Comparison of ENCODE assay signal across 18 mouse cellular contexts in genomic region chr7:141218557-141219133, GRCm38 (mm10). TPM values are rescaled to one million over a fixed set of nuclear protein-coding genes. Genes with fewer than 3 reads are reported as not detected.
A peak's percentile ranks its signal among the peaks of the same experiment; 100 is the strongest.
DNase-seq lines count a peak whose midpoint lies in the region; ATAC-seq and TF ChIP-seq lines count a peak whose summit lies in the region.
"Had no signal": no experiment of that assay in that cellular context is flagged by ENCODE, and none has a peak within 500 bp of the region (broad histone marks: within the 10 kb centered on the region; RNA-seq: fewer than 3 reads in every experiment).

No protein-coding gene starts in this region.

- H3ac ChIP-seq in myocyte (ENCODE audit: control insufficient read depth, insufficient read length), result no peak overlapping the region

- H3K27ac ChIP-seq in liver, embryonic 12.5 days, result peak overlapping the region; percentile 83
- no peak overlapping the region for H3K27ac ChIP-seq in liver, postnatal 0 days (ENCODE audit: low read depth)
- H3K27ac ChIP-seq in ES-Bruce4 (ENCODE audit: insufficient read depth, low read length), result peak overlapping the region; percentile 43; the same call in 1 of the 2 replicates
- no peak overlapping the region for H3K27ac ChIP-seq in embryonic facial prominence, embryonic 14.5 days (replicated peaks; ENCODE audit: low read depth, low read length)
- H3K27ac ChIP-seq in hindbrain, embryonic 10.5 days, result no peak overlapping the region
- H3K27ac ChIP-seq: heart, embryonic 13.5 days; hindbrain, embryonic 15.5 days; neural tube, embryonic 13.5 days had no signal

- H3K79me2 ChIP-seq in myocyte (ENCODE audit: control insufficient read depth, insufficient read depth), result peaks cover 18% of the 10 kb centered on the region

- H3K9ac ChIP-seq in liver, embryonic 12.5 days, result peak overlapping the region; percentile 36; the same call in 1 of the 2 replicates
- H3K9ac ChIP-seq in liver, postnatal 0 days (replicated peaks), result no peak overlapping the region
- no peak overlapping the region for H3K9ac ChIP-seq in ES-Bruce4 (ENCODE audit: low read depth, poor library complexity, severe bottlenecking)
- 0 out of 2 replicates have a peak overlapping the region, but pooled peaks have one; percentile 6 for H3K9ac ChIP-seq in embryonic facial prominence, embryonic 14.5 days (ENCODE audit: low read depth, low read length)
- H3K9ac ChIP-seq: hindbrain, embryonic 15.5 days had no signal

- TF ChIP-seq POLR2A in ES-Bruce4 (IDR thresholded peaks at IDR 0.05; ENCODE audit: insufficient read depth, low read length) (no peak), myocyte (IDR thresholded peaks at IDR 0.05; ENCODE audit: insufficient read length, low read depth) (no peak)

- TF ChIP-seq EP300 in liver, postnatal 0 days (IDR thresholded peaks at IDR 0.05; ENCODE audit: low read depth), result no peak
- no peak for TF ChIP-seq EP300 in ES-Bruce4 (IDR thresholded peaks at IDR 0.05; ENCODE audit: insufficient read depth, low read depth, low read length)

- 78% methylated on average over 5 of the region's 5 CpGs for WGBS in liver, embryonic 12.5 days (ENCODE audit: insufficient replicate concordance)
- WGBS in liver, postnatal 0 days (ENCODE audit: insufficient replicate concordance), result 82% methylated on average over 5 of the region's 5 CpGs
- WGBS in embryonic facial prominence, embryonic 14.5 days, result 73% methylated on average over 5 of the region's 5 CpGs
- 86% methylated on average over 5 of the region's 5 CpGs for WGBS in hindbrain, embryonic 10.5 days

- no peak for TF ChIP-seq CTCF in liver, postnatal 0 days (IDR thresholded peaks at IDR 0.05; ENCODE audit: low read depth)
- no peak for TF ChIP-seq CTCF in ES-Bruce4 (IDR thresholded peaks at IDR 0.05; ENCODE audit: low read depth, low read length)

- DNase-seq in liver, postnatal 0 days, result no peak
- no peak for DNase-seq in embryonic facial prominence, embryonic 14.5 days (ENCODE audit: low spot score)
- no peak for DNase-seq in hindbrain, embryonic 10.5 days (ENCODE audit: low spot score)
- DNase-seq in layer of hippocampus, adult 9-11 months, result no peak
- DNase-seq: adrenal gland, postnatal 10 days; cerebellum, postnatal 25 days; gastrocnemius, postnatal 25 days; midbrain, embryonic 14.5 days; retina, postnatal 1 day; thymus, adult 2 months had no signal

- H3K36me3 ChIP-seq in liver, embryonic 12.5 days, result peaks cover 39% of the 10 kb centered on the region
- H3K36me3 ChIP-seq in liver, postnatal 0 days (replicated peaks; ENCODE audit: insufficient read depth, low read length), result peaks cover 4% of the 10 kb centered on the region; the same call in 1 of the 2 replicates
- H3K36me3 ChIP-seq in ES-Bruce4 (ENCODE audit: control insufficient read depth, insufficient read depth, low read length, poor library complexity, severe bottlenecking), result 0 out of 2 replicates have a peak, but pooled peaks cover 5% of the 10 kb centered on the region
- peaks cover 10% of the 10 kb centered on the region; the same call in 1 of the 2 replicates for H3K36me3 ChIP-seq in embryonic facial prominence, embryonic 14.5 days (ENCODE audit: control insufficient read depth, insufficient read depth, low read length)
- H3K36me3 ChIP-seq in myocyte (ENCODE audit: control insufficient read depth, insufficient read depth), result no peaks in the 10 kb centered on the region
- H3K36me3 ChIP-seq in hindbrain, embryonic 10.5 days, result peaks cover 35% of the 10 kb centered on the region
- H3K36me3 ChIP-seq: hindbrain, embryonic 15.5 days had no signal

- H3K4me2 ChIP-seq in liver, embryonic 12.5 days, result no peak overlapping the region
- no peak overlapping the region for H3K4me2 ChIP-seq in liver, postnatal 0 days (ENCODE audit: low read depth, low read length)
- no peak overlapping the region for H3K4me2 ChIP-seq in embryonic facial prominence, embryonic 14.5 days (ENCODE audit: low read depth, low read length)
- peak overlapping the region; percentile 85 for H3K4me2 ChIP-seq in myocyte (ENCODE audit: low read depth)
- H3K4me2 ChIP-seq: heart, embryonic 13.5 days; hindbrain, embryonic 15.5 days; neural tube, embryonic 13.5 days had no signal

- no peak for ATAC-seq in liver, embryonic 12.5 days
- ATAC-seq in liver, postnatal 0 days, result no peak
- ATAC-seq in embryonic facial prominence, embryonic 14.5 days (ENCODE audit: low read depth), result no peak
- ATAC-seq: forebrain, embryonic 16.5 days; lung, postnatal 0 days had no signal

- no peaks in the 10 kb centered on the region for H3K9me3 ChIP-seq in liver, embryonic 12.5 days (replicated peaks)
- no peaks in the 10 kb centered on the region for H3K9me3 ChIP-seq in liver, postnatal 0 days (ENCODE audit: low read length)
- no peaks in the 10 kb centered on the region for H3K9me3 ChIP-seq in ES-Bruce4 (replicated peaks; ENCODE audit: control insufficient read depth, insufficient read depth, low read length, poor library complexity, severe bottlenecking)
- no peaks in the 10 kb centered on the region for H3K9me3 ChIP-seq in embryonic facial prominence, embryonic 14.5 days (ENCODE audit: control insufficient read depth, low read length)
- H3K9me3 ChIP-seq in hindbrain, embryonic 10.5 days, result no peaks in the 10 kb centered on the region
- H3K9me3 ChIP-seq: heart, embryonic 13.5 days; hindbrain, embryonic 15.5 days; neural tube, embryonic 13.5 days had no signal

- H3K4me1 ChIP-seq in liver, embryonic 12.5 days, result peaks cover 89% of the 10 kb centered on the region
- H3K4me1 ChIP-seq in liver, postnatal 0 days (ENCODE audit: insufficient read depth), result peaks cover 68% of the 10 kb centered on the region
- peaks cover 6% of the 10 kb centered on the region for H3K4me1 ChIP-seq in ES-Bruce4 (ENCODE audit: control insufficient read depth, insufficient read depth, low read length)
- H3K4me1 ChIP-seq in embryonic facial prominence, embryonic 14.5 days (ENCODE audit: control insufficient read depth, insufficient read depth, low read length), result peaks cover 23% of the 10 kb centered on the region
- H3K4me1 ChIP-seq in hindbrain, embryonic 10.5 days (replicated peaks), result peaks cover 82% of the 10 kb centered on the region

- H3K4me3 ChIP-seq in liver, embryonic 12.5 days, result no peak overlapping the region
- no peak overlapping the region for H3K4me3 ChIP-seq in liver, postnatal 0 days (ENCODE audit: low read depth, low read length)
- no peak overlapping the region for H3K4me3 ChIP-seq in ES-Bruce4 (ENCODE audit: low read depth, low read length)
- H3K4me3 ChIP-seq in embryonic facial prominence, embryonic 14.5 days (ENCODE audit: low read depth, low read length), result no peak overlapping the region
- peak overlapping the region; percentile 39 for H3K4me3 ChIP-seq in myocyte
- no peak overlapping the region; the same call in 1 of the 2 replicates for H3K4me3 ChIP-seq in hindbrain, embryonic 10.5 days
- H3K4me3 ChIP-seq: heart, embryonic 13.5 days; hindbrain, embryonic 15.5 days; neural tube, embryonic 13.5 days had no signal

- no peaks in the 10 kb centered on the region for H3K27me3 ChIP-seq in liver, embryonic 12.5 days (replicated peaks)
- H3K27me3 ChIP-seq in liver, postnatal 0 days (ENCODE audit: insufficient read depth, low read length), result no peaks in the 10 kb centered on the region
- H3K27me3 ChIP-seq in ES-Bruce4 (ENCODE audit: control insufficient read depth, insufficient read depth, low read length, poor library complexity, severe bottlenecking) (no peaks in the 10 kb centered on the region), myocyte (ENCODE audit: control insufficient read depth, insufficient read depth, insufficient read length) (peaks cover under 1% of the 10 kb centered on the region)
- H3K27me3 ChIP-seq in embryonic facial prominence, embryonic 14.5 days (replicated peaks; ENCODE audit: control insufficient read depth, insufficient read depth, low read length), result no peaks in the 10 kb centered on the region
- no peaks in the 10 kb centered on the region for H3K27me3 ChIP-seq in hindbrain, embryonic 10.5 days (ENCODE audit: insufficient read depth, poor library complexity, severe bottlenecking)
- H3K27me3 ChIP-seq: heart, embryonic 13.5 days; hindbrain, embryonic 15.5 days; neural tube, embryonic 13.5 days had no signal

RNA-seq across cellular contexts. Expression of gene Rassf7, which starts 3.0 kb away (rescaled TPM):
- 27.3 and 28.3 TPM in 2 replicates for polyA plus RNA-seq in liver, embryonic 12.5 days (2016; fragmentation: Nextera tagmentation; extraction: Ambion mirVana)
- polyA plus RNA-seq in liver, postnatal 0 days (2015; fragmentation: Nextera tagmentation; extraction: Ambion mirVana), result 24.9 and 27.3 TPM in 2 replicates
- 29.6 and 36.3 TPM in 2 replicates for polyA plus RNA-seq in ES-Bruce4 (2011; ENCODE audit: insufficient read depth, insufficient read length, low read depth, missing spikeins)
- 26.7 and 30.2 TPM in 2 replicates for polyA plus RNA-seq in embryonic facial prominence, embryonic 14.5 days (2014; fragmentation: Nextera tagmentation; extraction: Ambion mirVana)
- 54.5 TPM for polyA plus RNA-seq in myocyte (2012; fragmentation: generic; extraction: Trizol)
- 58.5 and 59.0 TPM in 2 replicates for polyA plus RNA-seq in hindbrain, embryonic 10.5 days (2016; fragmentation: Nextera tagmentation; extraction: Ambion mirVana)

RNA-seq across cellular contexts. Expression of gene Lmntd2, which starts 4.8 kb away (rescaled TPM):
- 0.99 and 1.1 TPM in 2 replicates for polyA plus RNA-seq in liver, embryonic 12.5 days (2016; fragmentation: Nextera tagmentation; extraction: Ambion mirVana)
- polyA plus RNA-seq in liver, postnatal 0 days (2015; fragmentation: Nextera tagmentation; extraction: Ambion mirVana), result 0.49 TPM in 2 replicates
- 5.9 and 6.6 TPM in 2 replicates for polyA plus RNA-seq in ES-Bruce4 (2011; ENCODE audit: insufficient read depth, insufficient read length, low read depth, missing spikeins)
- 1.3 and 1.5 TPM in 2 replicates for polyA plus RNA-seq in embryonic facial prominence, embryonic 14.5 days (2014; fragmentation: Nextera tagmentation; extraction: Ambion mirVana)
- polyA plus RNA-seq in myocyte (2012; fragmentation: generic; extraction: Trizol), result 0.10 TPM
- polyA plus RNA-seq in hindbrain, embryonic 10.5 days (2016; fragmentation: Nextera tagmentation; extraction: Ambion mirVana), result 3.9 and 4.0 TPM in 2 replicates

RNA-seq across cellular contexts. Expression of gene Phrf1, which starts 9.9 kb away (rescaled TPM):
- polyA plus RNA-seq in liver, embryonic 12.5 days (2016; fragmentation: Nextera tagmentation; extraction: Ambion mirVana), result 52.9 and 53.1 TPM in 2 replicates
- 10.8 and 14.3 TPM in 2 replicates for polyA plus RNA-seq in liver, postnatal 0 days (2015; fragmentation: Nextera tagmentation; extraction: Ambion mirVana)
- polyA plus RNA-seq in ES-Bruce4 (2011; ENCODE audit: insufficient read depth, insufficient read length, low read depth, missing spikeins) (99.5 and 99.9 TPM in 2 replicates), myocyte (2012; fragmentation: generic; extraction: Trizol) (44.5 TPM)
- polyA plus RNA-seq in embryonic facial prominence, embryonic 14.5 days (2014; fragmentation: Nextera tagmentation; extraction: Ambion mirVana), result 59.8 and 62.7 TPM in 2 replicates
- 106 and 108 TPM in 2 replicates for polyA plus RNA-seq in hindbrain, embryonic 10.5 days (2016; fragmentation: Nextera tagmentation; extraction: Ambion mirVana)

RNA-seq across cellular contexts. Expression of gene Lrrc56, which starts 24.7 kb away (rescaled TPM):
- polyA plus RNA-seq in liver, embryonic 12.5 days (2016; fragmentation: Nextera tagmentation; extraction: Ambion mirVana), result 16.4 and 17.9 TPM in 2 replicates
- 2.0 and 2.2 TPM in 2 replicates for polyA plus RNA-seq in liver, postnatal 0 days (2015; fragmentation: Nextera tagmentation; extraction: Ambion mirVana)
- polyA plus RNA-seq in ES-Bruce4 (2011; ENCODE audit: insufficient read depth, insufficient read length, low read depth, missing spikeins), result 3.3 and 3.4 TPM in 2 replicates
- 6.0 and 7.2 TPM in 2 replicates for polyA plus RNA-seq in embryonic facial prominence, embryonic 14.5 days (2014; fragmentation: Nextera tagmentation; extraction: Ambion mirVana)
- 1.1 TPM for polyA plus RNA-seq in myocyte (2012; fragmentation: generic; extraction: Trizol)
- 14.9 and 17.3 TPM in 2 replicates for polyA plus RNA-seq in hindbrain, embryonic 10.5 days (2016; fragmentation: Nextera tagmentation; extraction: Ambion mirVana)

RNA-seq across cellular contexts. Expression of gene Hras, which starts 24.8 kb away (rescaled TPM):
- polyA plus RNA-seq in liver, embryonic 12.5 days (2016; fragmentation: Nextera tagmentation; extraction: Ambion mirVana), result 124 and 125 TPM in 2 replicates
- polyA plus RNA-seq in liver, postnatal 0 days (2015; fragmentation: Nextera tagmentation; extraction: Ambion mirVana), result 44.0 and 46.2 TPM in 2 replicates
- polyA plus RNA-seq in ES-Bruce4 (2011; ENCODE audit: insufficient read depth, insufficient read length, low read depth, missing spikeins), result 50.5 and 51.8 TPM in 2 replicates
- polyA plus RNA-seq in embryonic facial prominence, embryonic 14.5 days (2014; fragmentation: Nextera tagmentation; extraction: Ambion mirVana), result 122 and 142 TPM in 2 replicates
- polyA plus RNA-seq in myocyte (2012; fragmentation: generic; extraction: Trizol), result 215 TPM
- polyA plus RNA-seq in hindbrain, embryonic 10.5 days (2016; fragmentation: Nextera tagmentation; extraction: Ambion mirVana), result 96.8 and 115 TPM in 2 replicates

Comparison
In these comparisons a context has a peak if more than half of its experiments do, and no peak if none do; other contexts are left out.
1. H3K27ac ChIP-seq: peak in liver, embryonic 12.5 days (single experiment) and ES-Bruce4 (single experiment); none in liver, postnatal 0 days (single experiment), embryonic facial prominence, embryonic 14.5 days (single experiment) and hindbrain, embryonic 10.5 days (single experiment).
2. H3K9ac ChIP-seq: peak in liver, embryonic 12.5 days (single experiment) and embryonic facial prominence, embryonic 14.5 days (single experiment); none in liver, postnatal 0 days (single experiment) and ES-Bruce4 (single experiment).